22 mouse cellular contexts compared by ENCODE assay signal in genomic region chr2:65157325-65157724, GRCm38 (mm10).
"Had no signal": no experiment of that assay in that cellular context is flagged by ENCODE, and none has a peak within 500 bp of the region (broad histone marks: within the 10 kb centered on the region; RNA-seq: fewer than 3 reads in every experiment).

No protein-coding gene starts in this region.

- DNase-seq: gastrocnemius, postnatal 14 days; gastrocnemius, postnatal 36 days; heart, adult 18-20 months; heart, postnatal 10 days; heart, postnatal 36 days; kidney, adult 11 months; kidney, adult 9 months; kidney, postnatal 36 days; layer of hippocampus, adult 9-11 months; layer of hippocampus, postnatal 36 days; liver; liver, embryonic 13.5 days had no signal

- H3K27me3 ChIP-seq: heart, embryonic 12.5 days; hindbrain, embryonic 13.5 days; hindbrain, embryonic 15.5 days; kidney, embryonic 15.5 days; limb, embryonic 12.5 days; liver, embryonic 13.5 days had no signal

- H3K36me3 ChIP-seq: heart, embryonic 10.5 days; heart, embryonic 12.5 days; hindbrain, embryonic 13.5 days; hindbrain, embryonic 15.5 days; kidney, embryonic 15.5 days; limb, embryonic 10.5 days; limb, embryonic 12.5 days; liver, embryonic 13.5 days had no signal

- H3K4me2 ChIP-seq: heart, embryonic 12.5 days; hindbrain, embryonic 13.5 days; hindbrain, embryonic 15.5 days; kidney, embryonic 15.5 days; limb, embryonic 12.5 days; liver, embryonic 11.5 days; liver, embryonic 13.5 days had no signal

- H3K4me3 ChIP-seq: heart, embryonic 10.5 days; heart, embryonic 12.5 days; hindbrain, embryonic 13.5 days; hindbrain, embryonic 15.5 days; kidney, embryonic 15.5 days; limb, embryonic 10.5 days; limb, embryonic 12.5 days; liver, embryonic 13.5 days had no signal

- H3K27ac ChIP-seq: heart, embryonic 10.5 days; hindbrain, embryonic 13.5 days; hindbrain, embryonic 15.5 days; hindbrain, postnatal 0 days; kidney, embryonic 15.5 days; kidney, postnatal 0 days; limb, embryonic 10.5 days; limb, embryonic 12.5 days; liver, embryonic 13.5 days had no signal

- H3K9ac ChIP-seq: heart, embryonic 12.5 days; hindbrain, embryonic 13.5 days; hindbrain, embryonic 15.5 days; kidney, embryonic 15.5 days; limb, embryonic 12.5 days; liver, embryonic 13.5 days had no signal

- H3K4me1 ChIP-seq: hindbrain, embryonic 15.5 days; limb, embryonic 10.5 days had no signal

- ATAC-seq: hindbrain, postnatal 0 days had no signal

- H3K9me3 ChIP-seq: heart, embryonic 10.5 days; heart, embryonic 12.5 days; hindbrain, embryonic 13.5 days; hindbrain, embryonic 15.5 days; kidney, embryonic 15.5 days; limb, embryonic 10.5 days; limb, embryonic 12.5 days; liver, embryonic 13.5 days had no signal
